Mouse (Mus musculus) left cerebral cortex, postnatal 25 days (tissue): Measurements from ENCODE around the gene Metap1d. TPM values are rescaled to one million over a fixed set of nuclear protein-coding genes. Genes with fewer than 3 reads are reported as not detected.

ENCODE experiments used
- DNase-seq, 2 experiments: peaks; one replicate each; pipeline ENCODE4 v3.0.0; 2022; ENCODE audit warnings: low spot score in 2 of 2, mixed read lengths in 1 of 2
- intact Hi-C: fragments of 180-260 bp; cut with DNase I; formaldehyde crosslinking; loops from one replicate; pipeline ENCODE4 v1.15.1; 2025
- total RNA-seq, 2 experiments: library from RNA; stranded (reverse); gene quantifications; 2 replicates each; pipeline ENCODE4 v1.2.3; 2021

The Metap1d gene
- total RNA-seq, 2 experiments from 2014 or later: 14.8 to 18.9 TPM

DNA sequence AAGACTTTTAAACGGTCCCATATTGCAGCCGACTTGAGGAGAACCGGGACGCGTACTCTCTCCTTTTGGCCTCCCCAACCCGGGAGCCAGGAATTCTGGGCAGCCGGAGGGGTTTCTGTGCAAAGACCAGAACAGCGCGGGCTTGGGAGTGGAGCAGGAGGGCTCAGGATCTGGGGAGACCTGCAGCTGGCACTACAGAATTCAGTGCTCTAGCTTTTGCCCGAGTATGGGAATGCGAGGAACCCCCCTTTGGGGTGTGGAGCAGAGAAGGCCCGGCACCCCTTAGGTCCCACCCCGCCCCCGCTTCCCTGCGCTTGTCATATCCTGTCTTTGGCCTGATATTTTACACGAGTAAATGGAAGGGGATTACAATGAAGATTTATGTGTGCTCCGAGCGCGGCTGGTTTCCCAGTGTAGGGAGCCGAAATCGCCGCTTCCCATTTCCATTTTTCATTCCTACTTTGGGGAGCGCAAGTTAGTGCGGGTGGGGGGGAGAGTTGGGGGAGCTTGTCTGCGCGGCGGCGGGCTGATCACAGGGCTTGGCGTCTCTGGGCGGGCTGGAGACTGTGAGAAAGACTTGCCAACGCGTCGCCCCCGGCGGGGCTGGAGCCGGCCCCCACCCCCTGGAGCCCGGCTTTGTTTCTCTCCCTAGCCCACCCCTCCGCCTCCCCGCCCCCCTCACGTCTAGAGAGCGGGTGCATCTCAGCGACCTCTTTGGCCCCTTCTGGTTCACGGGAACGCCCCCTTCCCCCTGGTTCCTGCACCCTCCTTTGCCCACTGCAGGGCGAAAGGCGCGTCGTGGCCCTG is 87.7 kb downstream of the Metap1d start:
- peak; percentile 12 to 17 for DNase-seq
- intact Hi-C loops: no loop called here

- intact Hi-C loops: no loop called here
- DNase-seq: peak in 1 of 2 experiments; percentile 6
Measured at GRCm38 (mm10) chr2:71541418-71542226, 88.5 kb downstream of the Metap1d start.

DNA sequence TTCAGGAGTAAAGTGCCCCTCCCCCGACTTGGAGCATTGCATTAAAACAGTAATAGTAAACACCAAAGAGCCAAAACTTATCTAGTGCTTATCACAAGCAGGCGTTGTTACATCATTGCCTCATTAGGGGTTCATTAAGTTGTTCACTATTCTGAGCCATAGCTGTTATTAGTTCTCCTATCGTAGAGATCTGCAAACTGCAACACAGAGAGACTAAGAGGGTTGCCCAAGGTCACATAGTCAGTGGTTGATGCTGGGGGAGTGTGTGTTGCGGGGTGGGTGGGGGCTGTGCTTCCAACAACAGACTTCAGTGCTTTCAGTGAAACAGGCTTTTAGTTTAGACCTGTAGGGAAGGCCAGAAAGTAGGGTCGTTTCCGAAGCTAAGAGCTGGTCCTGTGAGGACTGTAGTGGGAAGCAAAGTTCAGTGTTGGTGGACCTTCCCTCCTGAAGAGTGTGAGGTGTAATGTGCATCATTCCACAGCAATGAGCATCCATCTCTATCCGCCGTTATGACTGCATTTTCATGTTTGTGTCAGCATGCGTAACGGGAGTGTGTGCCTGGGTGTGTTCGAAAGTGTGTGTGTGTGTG is 89.2 kb downstream of the Metap1d start:
- DNase-seq: no peak
- intact Hi-C loops: no loop called here

GRCm38 (mm10) chr2:71542816-71543301 is 89.8 kb downstream of the Metap1d start:
- peak in 1 of 2 experiments; percentile 12 for DNase-seq
- intact Hi-C loops: no loop called here

GRCm38 (mm10) chr2:71543531-71543930 is 90.5 kb downstream of the Metap1d start:
- DNase-seq: peak in 1 of 2 experiments; percentile 2
- intact Hi-C loops: no loop called here

DNA sequence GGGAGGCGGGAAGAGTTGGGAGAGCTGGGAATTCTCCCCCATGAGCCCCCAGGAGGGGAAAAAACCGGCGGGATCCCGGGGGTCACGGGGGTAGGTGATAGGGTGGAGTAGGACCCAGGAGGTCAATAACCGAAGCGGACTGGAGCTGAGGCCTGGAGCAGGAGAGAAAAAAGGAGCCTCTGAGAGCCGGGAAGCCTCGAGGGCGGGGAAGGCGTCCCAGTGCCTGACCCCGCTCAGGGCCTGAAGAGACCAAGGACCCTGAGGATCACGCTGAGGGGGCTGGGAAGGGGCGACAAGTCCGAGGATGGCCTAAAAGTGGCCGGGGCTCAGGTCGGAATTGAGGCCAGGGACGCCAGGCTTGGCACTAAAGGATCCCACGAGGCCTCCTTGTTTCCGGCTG is 90.9 kb downstream of the Metap1d start:
- DNase-seq: no peak
- intact Hi-C loops: loop anchor here (2.0 kb wide), 1 partner anchor 13 kb away; no protein-coding TSS in a partner anchor

- intact Hi-C loops: loop anchor here (2.0 to 5.0 kb wide), 2 partner anchors 14 to 1072 kb away; partner anchors contain the start of gene Sp5
- peak; percentile 11 to 21 for DNase-seq
Measured at GRCm38 (mm10) chr2:71544391-71545285, 91.6 kb downstream of the Metap1d start.

- DNase-seq: peak; percentile 24 to 37
Measured at GRCm38 (mm10) chr2:71545401-71545881, 92.4 kb downstream of the Metap1d start.

GRCm38 (mm10) chr2:71545882-71546639 is 93.0 kb downstream of the Metap1d start:
- DNase-seq: peak in 1 of 2 experiments; percentile 30
- intact Hi-C loops: loop anchor here (2.0 to 5.0 kb wide), 2 partner anchors 15 to 1074 kb away; partner anchors contain the start of gene Sp5

More at GRCm38 (mm10) chr2:71545401-71545881, 92.4 kb downstream of the Metap1d start:
- intact Hi-C loops: loop anchor here (2.0 to 5.0 kb wide), 2 partner anchors 15 to 1073 kb away; partner anchors contain the start of gene Sp5

DNA sequence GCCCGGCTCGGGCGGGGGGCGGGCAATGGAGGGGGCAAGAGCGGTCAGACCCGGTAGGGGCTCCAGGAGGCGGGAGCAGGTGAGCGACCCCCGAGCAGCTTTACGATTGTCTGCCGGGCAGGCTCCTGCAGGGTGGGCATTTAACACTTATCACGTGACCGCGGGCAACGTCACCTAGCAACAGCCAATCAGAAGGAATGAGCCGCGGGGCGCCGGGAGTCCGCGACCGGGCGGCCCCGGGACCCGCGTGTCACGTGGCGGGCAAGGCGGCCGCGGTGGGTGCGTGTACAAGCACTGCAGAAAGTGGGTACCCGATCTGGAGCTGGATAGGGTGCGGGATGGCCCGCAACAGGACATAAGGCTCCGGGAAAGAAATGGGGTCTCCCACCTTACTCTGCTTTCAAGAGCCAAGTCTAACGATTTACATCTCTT is 93.6 kb downstream of the Metap1d start, which contains the start of gene Dlx2:
Gene Dlx2, minus strand, starts transcription at position 115 of the 432 bp plus-strand sequence.
- peak; percentile 35 to 55 for DNase-seq
- intact Hi-C loops: loop anchor here (5.0 kb wide), 1 partner anchor 1074 kb away; the partner anchor contains the start of gene Sp5

GRCm38 (mm10) chr2:71547829-71548228 is 94.8 kb downstream of the Metap1d start:
- DNase-seq: peak; percentile 54 to 57
- intact Hi-C loops: loop anchor here (5.0 kb wide), 1 partner anchor 1076 kb away; the partner anchor contains the start of gene Sp5

DNA sequence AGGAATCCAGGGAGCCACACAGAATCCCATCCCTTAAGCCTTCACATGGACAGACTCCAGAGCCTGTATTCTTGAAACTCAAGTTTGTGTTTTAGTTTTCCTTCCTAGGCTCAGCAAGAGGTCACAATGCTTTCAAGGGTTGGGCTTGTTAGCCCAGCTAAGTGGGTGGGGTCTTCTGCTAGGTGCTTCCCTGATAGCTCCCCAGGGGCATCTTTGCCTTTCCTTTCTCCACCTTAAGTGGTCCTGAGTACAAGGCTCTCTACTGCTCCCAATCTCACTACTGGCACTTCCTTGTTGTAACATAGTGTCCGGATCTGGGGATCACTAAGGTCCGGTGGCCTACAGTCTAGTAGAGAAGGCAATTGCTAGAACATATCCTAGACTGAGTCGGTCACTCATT is 97.3 kb downstream of the Metap1d start:
- DNase-seq: no peak
- intact Hi-C loops: no loop called here

GRCm38 (mm10) chr2:71551704-71552103 is 98.6 kb downstream of the Metap1d start:
- DNase-seq: no peak
- intact Hi-C loops: no loop called here

- DNase-seq: no peak
- intact Hi-C loops: no loop called here
Measured at GRCm38 (mm10) chr2:71556071-71556470, 103.0 kb downstream of the Metap1d start.

- no peak for DNase-seq
- intact Hi-C loops: no loop called here
Measured at GRCm38 (mm10) chr2:71566466-71566865, 113.4 kb downstream of the Metap1d start.

GRCm38 (mm10) chr2:71573736-71574135 is 120.7 kb downstream of the Metap1d start:
- no peak for DNase-seq
- intact Hi-C loops: no loop called here
